Mouse (Mus musculus): ENCODE results near the gene Anp32a.

GRCm38 (mm10) chr9:62406423-62407013 lies 65.4 kb downstream of the Anp32a start:
- TF ChIP-seq POLR2A (IDR thresholded peaks at IDR 0.05; ENCODE audit: extremely low read depth, insufficient read depth, low read length) (no peak), CTCF (IDR thresholded peaks at IDR 0.05; ENCODE audit: low read depth, low read length) (no peak)

All from liver, adult 2 months (tissue).